Mouse (Mus musculus) embryonic facial prominence, embryonic 13.5 days (tissue): ENCODE results near the gene Bclaf3. TPM values are rescaled to one million over a fixed set of nuclear protein-coding genes. Genes with fewer than 3 reads are reported as not detected.
"Not testable (repeated sequence)": the region's sequence is repeated elsewhere in the genome, so short reads cannot be mapped to it uniquely, and the experiment has no call there.

ENCODE experiments used
- ATAC-seq: fragments of 200-750 bp; cut with Nextera tagmentation; 2 replicates; pipeline ENCODE4 v1.8.0; 2017; ENCODE audit warnings: low read depth; ENCODE audit not compliant: insufficient number of reproducible peaks, insufficient read depth, low FRiP score, low TSS enrichment
- H3K27ac ChIP-seq: fragments of 300-500 bp; sonication (generic); 2 replicates; pipeline ENCODE4 v1.5.1; 2015; ENCODE audit warnings: moderate library complexity, mild to moderate bottlenecking, inconsistent platforms
- H3K27me3 ChIP-seq: fragments of 300-500 bp; sonication (generic); 2 replicates; pipeline ENCODE4 v1.6.1; 2015; ENCODE audit warnings: mild to moderate bottlenecking, inconsistent platforms
- H3K36me3 ChIP-seq: fragments of 300-500 bp; sonication (generic); 2 replicates; pipeline ENCODE4 v1.6.1; 2015; ENCODE audit warnings: mild to moderate bottlenecking, inconsistent platforms
- H3K4me1 ChIP-seq: fragments of 300-500 bp; sonication (generic); 2 replicates; pipeline ENCODE4 v1.6.1; 2015; ENCODE audit warnings: inconsistent platforms
- H3K4me2 ChIP-seq: fragments of 300-500 bp; sonication (generic); 2 replicates; pipeline ENCODE4 v1.6.1; 2015; ENCODE audit warnings: moderate library complexity, mild to moderate bottlenecking, inconsistent platforms
- H3K4me3 ChIP-seq: fragments of 300-500 bp; sonication (generic); 2 replicates; pipeline ENCODE4 v1.5.1; 2015; ENCODE audit warnings: mild to moderate bottlenecking, inconsistent platforms
- H3K9ac ChIP-seq: fragments of 300-500 bp; sonication (generic); 2 replicates; pipeline ENCODE4 v1.6.1; 2015; ENCODE audit warnings: mild to moderate bottlenecking, inconsistent platforms
- H3K9me3 ChIP-seq: fragments of 300-500 bp; sonication (generic); 2 replicates; pipeline ENCODE4 v1.6.1; 2016; ENCODE audit warnings: inconsistent platforms
- WGBS: fragments of 180-500 bp; shearing (Covaris S2); methylation state at CpG from one replicate; pipeline ENCODE4 v1.1.7; 2015; ENCODE audit warnings: mixed read lengths; 5-methylcytosine and 5-hydroxymethylcytosine counted together
- polyA plus RNA-seq: library from polyadenylated mRNA; unstranded; fragments of >200 nt; fragmentation: Nextera tagmentation; extraction: Ambion mirVana; gene quantifications from 2 replicates; pipeline ENCODE4 v1.2.1, GENCODE M21; 2015

Gene Bclaf3
- polyA plus RNA-seq, 1 experiment from 2014 or later, result 23.2 TPM

DNA sequence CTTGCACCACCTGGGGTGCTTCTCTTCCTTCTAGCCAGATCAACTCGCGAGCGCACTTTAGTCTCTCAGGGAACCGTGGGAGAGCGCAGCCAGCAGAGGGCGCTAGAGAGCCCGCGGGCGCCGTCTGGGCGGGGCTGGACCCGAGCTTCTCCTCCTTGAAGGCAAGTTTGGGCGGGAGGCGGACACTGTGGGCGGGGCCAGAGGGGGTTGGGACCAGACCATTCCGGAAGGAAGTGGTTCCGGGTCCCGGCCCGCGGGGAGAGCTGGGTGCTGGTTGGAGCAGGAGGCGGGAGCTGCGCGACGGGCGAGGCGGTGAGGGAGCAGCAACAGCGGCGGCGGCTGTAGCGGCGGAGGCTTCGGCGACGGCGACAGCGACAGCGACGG lies 5.9 kb downstream of the Bclaf3 start:
- peak; percentile 96 for ATAC-seq
- no peaks in the 10 kb centered on the region for H3K36me3 ChIP-seq
- peak overlapping the region; percentile 70 for H3K9ac ChIP-seq
- peaks cover 8% of the 10 kb centered on the region for H3K27me3 ChIP-seq
- H3K4me1 ChIP-seq, result 0 out of 2 replicates have a peak, but pooled peaks cover 4% of the 10 kb centered on the region
- 32% methylated on average over 37 of the region's 38 CpGs for WGBS
- peak overlapping the region; percentile 77 for H3K27ac ChIP-seq
- H3K4me2 ChIP-seq, result peak overlapping the region; percentile 62
- H3K9me3 ChIP-seq, result no peaks in the 10 kb centered on the region
- peak overlapping the region; percentile 58 for H3K4me3 ChIP-seq

DNA sequence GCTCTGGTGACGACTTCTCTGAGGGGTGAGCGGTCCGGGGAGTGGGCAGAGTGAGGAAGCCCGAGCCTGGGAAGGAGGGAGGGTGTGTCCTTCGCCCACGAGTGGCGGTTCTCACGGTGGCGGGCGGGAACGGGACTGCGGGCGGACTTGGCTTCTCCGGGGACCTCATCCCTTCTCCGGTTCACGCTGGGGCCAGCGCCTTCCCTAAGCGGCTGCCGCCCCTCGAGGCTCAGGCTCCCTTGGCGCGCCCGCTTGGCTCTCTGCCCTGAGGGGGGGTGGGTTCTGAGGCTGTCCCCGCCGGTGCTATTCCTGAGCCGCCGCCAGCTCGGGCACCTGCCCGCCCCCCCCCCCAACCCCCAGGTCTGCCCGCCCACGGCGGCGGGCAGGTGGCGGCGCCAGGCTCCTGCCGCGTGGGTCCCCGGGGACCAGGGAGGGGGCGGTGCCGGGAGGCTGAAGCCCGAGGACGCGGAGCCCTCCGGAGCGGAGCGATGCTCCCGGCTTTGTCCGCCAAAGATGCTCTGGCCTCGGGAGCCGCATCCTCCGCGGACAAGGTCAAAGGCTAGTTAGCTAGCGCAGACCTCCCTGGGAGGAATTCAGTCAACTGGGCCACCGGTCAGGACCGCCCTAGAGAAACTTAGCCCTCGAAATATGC lies 6.4 kb downstream of the Bclaf3 start:
- Histone ChIP-seq H3K4me1 (0 out of 2 replicates have a peak, but pooled peaks cover 4% of the 10 kb centered on the region), H3K4me2 (peak overlapping the region; percentile 62), H3K27ac (peak overlapping the region; percentile 77), H3K9ac (peak overlapping the region; percentile 70), H3K9me3 (no peaks in the 10 kb centered on the region), H3K27me3 (peaks cover 3% of the 10 kb centered on the region), H3K36me3 (no peaks in the 10 kb centered on the region), H3K4me3 (peak overlapping the region; percentile 58)
- peak; percentile 77 for ATAC-seq
- WGBS, result 25% methylated on average over 50 of the region's 56 CpGs

DNA sequence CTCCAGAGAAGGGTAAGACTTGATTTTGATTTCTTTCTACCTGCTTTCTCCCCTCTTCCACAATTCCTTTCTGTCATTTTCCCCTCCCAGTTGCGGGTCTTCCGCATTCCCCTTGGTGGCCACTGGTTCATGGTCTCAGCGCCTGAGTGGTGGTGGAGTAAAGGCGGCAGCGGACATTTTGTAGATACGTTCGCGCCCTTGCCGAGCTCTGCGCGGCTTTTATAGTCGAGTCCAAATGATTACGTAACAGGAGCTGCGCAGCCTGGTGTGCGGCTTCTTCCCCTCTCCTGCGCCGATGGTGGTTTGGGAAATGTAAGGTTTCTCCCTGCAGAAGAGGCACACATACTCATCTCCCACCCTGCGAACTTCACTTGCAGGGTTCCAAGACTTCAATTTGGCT lies 15.4 kb downstream of the Bclaf3 start:
- no peak overlapping the region for H3K4me3 ChIP-seq
- H3K4me2 ChIP-seq, result no peak overlapping the region
- H3K9ac ChIP-seq, result no peak overlapping the region
- H3K27me3 ChIP-seq, result peaks cover 8% of the 10 kb centered on the region
- peaks cover 6% of the 10 kb centered on the region; the same call in 1 of the 2 replicates for H3K36me3 ChIP-seq
- H3K27ac ChIP-seq, result no peak overlapping the region
- H3K9me3 ChIP-seq, result no peaks in the 10 kb centered on the region
- WGBS, result 86% methylated on average over 18 of the region's 18 CpGs
- no peak for ATAC-seq
- no peaks in the 10 kb centered on the region for H3K4me1 ChIP-seq

DNA sequence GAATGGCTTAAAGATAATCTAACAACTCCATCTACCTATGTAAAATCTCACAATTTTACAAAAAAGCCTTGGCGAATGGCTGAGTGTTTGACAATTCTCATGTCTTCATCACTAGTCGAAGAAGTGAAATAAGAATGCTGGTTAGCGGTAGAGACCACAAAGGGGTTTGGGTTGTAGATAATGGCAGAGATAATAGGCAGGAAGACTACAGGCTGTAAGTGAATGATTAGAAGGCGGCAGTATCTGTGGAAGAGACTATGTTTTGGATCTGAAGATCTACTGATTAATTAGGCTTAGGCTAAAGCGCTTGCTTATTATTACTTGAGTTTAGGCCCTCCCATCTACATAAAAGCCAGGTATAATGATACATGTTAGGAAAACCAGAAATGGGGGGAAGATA lies 20.6 kb downstream of the Bclaf3 start:
- peaks cover 5% of the 10 kb centered on the region; the same call in 1 of the 2 replicates for H3K36me3 ChIP-seq
- no peak overlapping the region for H3K27ac ChIP-seq
- peaks cover 10% of the 10 kb centered on the region; the same call in 1 of the 2 replicates for H3K27me3 ChIP-seq
- H3K9me3 ChIP-seq, result no peaks in the 10 kb centered on the region
- no peak overlapping the region for H3K4me3 ChIP-seq
- H3K4me1 ChIP-seq, result no peaks in the 10 kb centered on the region
- no peak overlapping the region for H3K4me2 ChIP-seq
- 88% methylated on average over 5 of the region's 5 CpGs for WGBS
- no peak overlapping the region for H3K9ac ChIP-seq
- ATAC-seq, result no peak

DNA sequence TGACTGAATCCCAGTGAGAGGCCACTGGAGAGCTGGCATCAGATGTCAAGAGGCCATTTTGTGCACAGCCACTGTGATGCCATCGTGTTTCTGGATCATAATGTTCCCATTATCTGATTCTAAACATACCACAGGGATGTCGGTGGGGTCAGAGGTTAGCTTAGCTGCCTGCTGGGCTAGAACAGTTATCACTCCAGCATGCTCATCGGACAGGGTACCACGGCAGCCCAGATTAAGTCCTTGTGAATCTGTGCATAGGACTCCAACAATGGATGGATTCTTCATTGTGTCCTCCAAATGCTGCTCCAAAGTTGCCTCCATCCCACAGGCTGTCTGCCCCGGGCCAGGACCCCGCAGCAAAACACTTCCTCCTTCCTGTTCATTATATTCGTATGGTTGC lies 58.2 kb downstream of the Bclaf3 start:
- H3K4me1 ChIP-seq, H3K4me2 ChIP-seq, H3K36me3 ChIP-seq, H3K27me3 ChIP-seq, ATAC-seq, H3K4me3 ChIP-seq, H3K9ac ChIP-seq, H3K9me3 ChIP-seq, H3K27ac ChIP-seq: not testable (repeated sequence)
- WGBS, result 48% methylated on average over 7 of the region's 7 CpGs

DNA sequence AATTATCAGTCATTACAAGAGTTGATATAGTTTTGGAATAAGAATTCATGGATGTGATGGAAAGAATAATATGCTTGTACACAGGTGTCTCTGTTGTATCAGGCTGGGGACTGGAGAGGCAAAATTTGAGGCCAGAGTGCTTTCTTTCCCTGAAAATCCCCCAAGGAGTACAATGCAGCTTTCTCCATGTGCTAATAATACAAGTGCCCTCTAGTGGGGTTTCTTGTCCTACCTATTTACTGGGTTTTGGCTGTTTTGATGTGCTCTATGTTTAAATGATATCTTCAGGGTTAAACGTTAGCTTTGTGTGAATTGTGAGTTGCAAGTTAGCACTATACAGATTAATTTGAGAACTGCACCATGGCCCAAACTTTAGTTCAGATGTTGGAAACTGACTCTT lies 65.1 kb downstream of the Bclaf3 start:
- H3K27me3 ChIP-seq, result no peaks in the 10 kb centered on the region; the same call in 1 of the 2 replicates
- H3K9me3 ChIP-seq, result no peaks in the 10 kb centered on the region
- H3K4me1 ChIP-seq, result no peaks in the 10 kb centered on the region
- no peak overlapping the region for H3K4me3 ChIP-seq
- no peak for ATAC-seq
- no peak overlapping the region for H3K9ac ChIP-seq
- H3K27ac ChIP-seq, result no peak overlapping the region
- no peak overlapping the region for H3K4me2 ChIP-seq
- H3K36me3 ChIP-seq, result no peaks in the 10 kb centered on the region
- 51% methylated on average over 1 of the region's 1 CpGs for WGBS

DNA sequence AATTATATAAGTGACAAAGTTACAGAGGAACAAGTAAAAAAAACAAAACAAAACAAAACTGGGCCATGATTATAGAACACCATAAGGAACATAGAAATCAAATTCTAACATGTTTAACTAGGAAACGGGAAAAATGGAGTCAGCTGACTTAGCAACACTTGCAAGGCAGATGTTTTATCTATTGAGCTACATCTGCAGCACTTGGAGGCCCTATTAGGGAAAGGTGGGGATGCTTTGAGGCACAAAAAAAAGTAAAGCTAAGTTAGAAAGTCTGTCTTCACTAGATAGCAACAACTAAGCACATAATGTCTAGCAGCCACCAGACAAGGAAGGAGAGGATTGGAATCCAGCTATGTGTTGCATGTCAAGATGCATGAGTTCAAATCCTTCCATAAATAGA lies 71.0 kb downstream of the Bclaf3 start:
- Histone ChIP-seq H3K4me3 (no peak overlapping the region), H3K4me1 (no peaks in the 10 kb centered on the region), H3K9ac (no peak overlapping the region), H3K4me2 (no peak overlapping the region), H3K36me3 (no peaks in the 10 kb centered on the region), H3K27ac (no peak overlapping the region), H3K9me3 (no peaks in the 10 kb centered on the region), H3K27me3 (0 out of 2 replicates have a peak, but pooled peaks cover 2% of the 10 kb centered on the region)
- 69% methylated on average over 1 of the region's 1 CpGs for WGBS
- no peak for ATAC-seq

DNA sequence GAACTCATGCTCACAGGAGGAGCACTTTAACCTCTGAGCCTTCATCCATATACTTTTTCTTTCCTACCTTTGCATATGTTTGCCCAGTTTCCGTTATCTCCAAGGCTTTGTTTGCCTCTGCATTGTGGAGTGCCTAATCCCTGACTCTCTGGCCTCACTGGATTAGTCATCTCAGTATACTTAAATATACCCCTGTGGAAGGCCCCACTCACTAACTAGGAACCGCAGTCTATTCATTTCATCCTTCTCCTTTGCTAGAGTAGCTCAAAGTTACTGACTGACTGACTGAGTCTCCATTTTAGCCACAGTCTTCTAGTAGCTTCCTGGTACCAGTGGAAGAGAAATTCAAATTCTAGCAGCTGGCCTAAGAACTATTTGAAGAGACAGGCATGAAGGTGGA lies 78.3 kb downstream of the Bclaf3 start:
- Histone ChIP-seq H3K9me3 (no peaks in the 10 kb centered on the region), H3K36me3 (no peaks in the 10 kb centered on the region), H3K4me1 (no peaks in the 10 kb centered on the region), H3K4me2 (no peak overlapping the region), H3K27me3 (peaks cover 17% of the 10 kb centered on the region), H3K27ac (no peak overlapping the region), H3K9ac (no peak overlapping the region), H3K4me3 (no peak overlapping the region)
- ATAC-seq, result no peak
- 70% methylated on average over 2 of the region's 2 CpGs for WGBS

DNA sequence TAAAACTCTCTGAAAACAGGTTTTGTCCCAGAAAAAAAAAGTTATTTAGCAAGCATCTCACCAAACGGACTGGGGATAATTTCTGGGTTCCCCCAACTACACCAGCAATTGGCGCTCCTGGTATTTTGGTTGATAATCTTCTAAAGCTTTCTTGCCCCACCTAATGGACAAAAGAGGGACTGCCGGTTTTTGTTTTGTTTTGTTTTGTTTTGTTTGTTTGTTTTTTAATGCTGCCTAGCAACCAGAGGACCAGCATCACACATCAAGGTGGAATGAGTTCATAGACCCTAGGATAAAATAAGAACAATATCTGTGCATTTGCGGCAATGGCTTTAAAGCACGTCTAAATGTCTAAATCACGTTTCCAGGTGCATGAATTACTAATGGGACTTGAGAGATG lies 80.4 kb downstream of the Bclaf3 start:
- Histone ChIP-seq H3K36me3 (no peaks in the 10 kb centered on the region), H3K9ac (no peak overlapping the region), H3K4me1 (no peaks in the 10 kb centered on the region), H3K27ac (no peak overlapping the region), H3K9me3 (no peaks in the 10 kb centered on the region), H3K4me2 (no peak overlapping the region), H3K27me3 (peaks cover 15% of the 10 kb centered on the region), H3K4me3 (no peak overlapping the region)
- WGBS, result 49% methylated on average over 6 of the region's 6 CpGs
- no peak for ATAC-seq

DNA sequence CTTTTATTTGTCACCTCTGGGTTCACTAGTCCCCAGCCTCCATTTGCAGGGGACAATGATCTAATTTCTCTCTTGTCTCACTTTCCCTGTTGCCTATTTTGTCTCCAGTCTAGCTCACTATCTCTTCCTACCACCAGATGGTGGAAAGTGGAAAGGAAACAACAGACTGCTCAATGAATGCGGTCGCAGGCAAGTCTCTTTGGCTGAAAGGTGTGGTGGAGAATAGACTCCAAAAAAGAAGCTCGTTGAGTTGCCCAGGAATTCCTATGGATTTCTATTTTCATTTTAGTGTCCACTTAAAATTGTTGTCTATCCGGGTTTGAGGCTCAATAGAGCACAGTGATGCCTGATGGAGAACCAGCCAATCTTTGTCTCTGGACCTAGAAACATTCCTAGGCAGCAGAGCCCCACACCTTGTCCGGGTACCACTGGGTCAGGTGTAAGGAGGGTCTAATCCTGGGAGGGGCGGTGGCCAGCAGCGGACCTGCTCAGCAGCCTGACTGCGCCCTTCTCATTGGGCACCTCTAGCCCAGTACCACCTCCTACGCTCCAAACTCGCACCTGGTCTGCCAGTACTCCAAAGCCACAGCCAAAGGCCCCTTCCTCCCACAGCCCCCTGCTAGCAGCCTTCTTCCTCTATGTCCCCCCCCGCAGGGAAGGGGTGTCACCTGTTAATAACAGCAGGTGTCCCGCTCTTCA lies 99.9 kb downstream of the Bclaf3 start:
- H3K9ac ChIP-seq, result no peak overlapping the region; the same call in 1 of the 2 replicates
- 0 out of 2 replicates have a peak, but pooled peaks cover 3% of the 10 kb centered on the region for H3K4me1 ChIP-seq
- H3K4me2 ChIP-seq, result peak overlapping the region; percentile 63
- peaks cover 32% of the 10 kb centered on the region for H3K27me3 ChIP-seq
- peak overlapping the region; percentile 58 for H3K4me3 ChIP-seq
- no peaks in the 10 kb centered on the region for H3K36me3 ChIP-seq
- H3K27ac ChIP-seq, result no peak overlapping the region
- WGBS, result 43% methylated on average over 12 of the region's 12 CpGs
- no peak for ATAC-seq
- no peaks in the 10 kb centered on the region for H3K9me3 ChIP-seq

DNA sequence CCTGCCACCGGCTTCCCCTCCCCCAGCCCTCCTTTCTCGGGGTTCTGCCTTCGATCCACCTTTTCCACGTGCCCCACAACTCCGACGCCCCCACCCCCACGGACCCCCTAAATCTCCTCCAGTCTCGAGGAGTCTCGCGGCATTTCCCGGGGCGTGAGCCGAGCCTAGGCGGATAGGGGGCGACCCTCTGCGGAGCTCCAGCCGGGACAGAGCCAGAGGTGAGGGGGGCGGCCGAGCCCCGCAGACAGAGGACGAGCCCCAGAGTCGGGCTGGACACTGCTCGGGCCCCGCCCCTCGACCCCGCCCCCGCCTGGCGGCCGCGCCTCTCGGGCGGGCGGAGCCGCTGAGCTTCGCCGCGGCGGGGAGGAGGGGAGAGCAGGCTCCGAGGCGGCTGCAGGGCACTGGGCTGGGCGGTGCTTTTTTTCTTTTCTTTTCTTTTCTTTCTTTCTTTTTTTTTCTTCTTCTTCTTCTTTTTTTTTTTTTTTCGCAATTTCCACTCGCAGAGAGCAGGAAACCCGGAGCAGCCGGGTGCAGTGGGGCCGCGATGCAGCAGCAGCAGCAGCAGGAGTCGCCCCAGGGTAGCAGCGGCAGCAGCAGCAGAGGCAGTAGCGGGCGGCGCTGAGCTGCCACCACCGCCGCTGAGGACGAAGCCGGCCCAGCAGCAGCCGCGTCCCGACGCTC lies 100.6 kb downstream of the Bclaf3 start, which contains the start of gene Sh3kbp1:
Gene Sh3kbp1 (plus strand): TSS at position 366 of the 681 bp plus-strand sequence.
- Histone ChIP-seq H3K9me3 (no peaks in the 10 kb centered on the region), H3K36me3 (no peaks in the 10 kb centered on the region), H3K4me1 (0 out of 2 replicates have a peak, but pooled peaks cover 3% of the 10 kb centered on the region), H3K9ac (peak within 1 kb of the TSS; percentile 76), H3K4me3 (peak within 1 kb of the TSS; percentile 58), H3K27ac (peak within 1 kb of the TSS; percentile 68), H3K27me3 (peaks cover 32% of the 10 kb centered on the region), H3K4me2 (peak within 1 kb of the TSS; percentile 63)
- ATAC-seq, result peak; percentile 79
- WGBS, result 18% methylated on average over 55 of the region's 60 CpGs
